Mouse (Mus musculus) left cerebral cortex, adult 8-10 months (tissue): ENCODE measurements around the gene Tifa. TPM values are rescaled to one million over a fixed set of nuclear protein-coding genes. Genes with fewer than 3 reads are reported as not detected.

Experiments used
- DNase-seq, 2 experiments: peaks; one replicate each; pipeline ENCODE4 v3.0.0; 2022; ENCODE audit warnings: low spot score in 2 of 2
- total RNA-seq, 4 experiments: library from RNA; stranded (reverse); gene quantifications; 2 replicates each; pipeline ENCODE4 v1.2.4; 2022

Tifa gene
- total RNA-seq, 4 experiments from 2014 or later = 5.6 to 10.1 (median 8.5) TPM

DNA sequence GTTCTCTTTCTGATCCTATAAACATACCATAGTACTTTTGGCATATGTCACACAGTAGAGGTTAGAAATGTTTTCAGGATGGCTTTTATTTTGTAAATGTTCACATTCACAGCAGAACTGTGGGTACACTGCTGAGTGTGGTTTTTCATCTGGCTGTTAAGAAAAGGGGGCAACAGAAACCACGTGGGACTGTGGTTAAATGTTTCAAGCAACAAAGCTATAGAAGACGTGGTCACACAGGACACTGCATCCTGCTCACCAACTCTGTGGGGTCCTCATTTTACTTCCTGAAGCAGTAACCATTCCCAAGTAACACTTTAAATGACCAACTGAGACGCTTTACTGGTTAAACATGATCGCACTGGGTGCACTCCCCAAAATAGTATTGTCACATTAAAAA, 72.9 kb downstream of the Tifa start:
- no peak for DNase-seq

DNA sequence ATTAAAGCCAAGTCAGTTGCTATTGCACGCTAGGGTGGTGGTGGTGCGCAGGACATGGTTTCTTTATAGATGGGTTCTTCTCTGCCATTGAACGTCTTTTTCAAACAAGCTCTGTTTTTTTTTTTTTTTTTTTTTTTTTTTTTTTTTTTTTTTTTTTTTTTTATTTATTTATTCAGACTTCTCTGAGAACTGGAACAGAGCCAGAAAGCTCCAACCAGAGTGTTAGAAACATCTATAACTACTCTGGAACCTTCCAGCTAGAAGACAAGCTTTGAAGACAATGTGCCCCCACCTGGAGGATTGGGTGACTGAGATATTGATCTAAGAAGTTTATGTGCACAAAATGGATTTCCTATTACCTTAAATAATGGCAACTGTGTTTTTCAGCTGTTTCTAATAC, 74.0 kb downstream of the Tifa start:
- DNase-seq = no peak

DNA sequence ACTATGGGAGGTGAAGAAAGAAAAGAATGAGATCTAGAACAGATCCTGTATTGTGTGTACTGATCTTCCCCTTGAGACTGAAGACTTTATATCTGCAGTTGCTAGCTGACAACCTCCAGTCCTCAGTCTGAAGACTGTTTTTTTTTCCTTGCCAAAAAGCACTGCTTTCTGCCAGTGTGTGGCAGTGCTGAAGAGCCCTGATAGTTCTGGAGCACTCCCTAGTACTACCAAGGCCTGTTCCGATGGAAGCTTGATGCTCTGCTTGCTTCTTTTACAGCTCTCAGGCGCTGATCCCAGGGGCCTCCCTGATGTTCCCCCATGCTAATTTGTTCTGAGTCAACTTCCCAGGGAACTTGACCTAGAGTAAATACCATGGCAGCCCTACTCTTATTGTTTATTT, 74.6 kb downstream of the Tifa start:
- DNase-seq = no peak

DNA sequence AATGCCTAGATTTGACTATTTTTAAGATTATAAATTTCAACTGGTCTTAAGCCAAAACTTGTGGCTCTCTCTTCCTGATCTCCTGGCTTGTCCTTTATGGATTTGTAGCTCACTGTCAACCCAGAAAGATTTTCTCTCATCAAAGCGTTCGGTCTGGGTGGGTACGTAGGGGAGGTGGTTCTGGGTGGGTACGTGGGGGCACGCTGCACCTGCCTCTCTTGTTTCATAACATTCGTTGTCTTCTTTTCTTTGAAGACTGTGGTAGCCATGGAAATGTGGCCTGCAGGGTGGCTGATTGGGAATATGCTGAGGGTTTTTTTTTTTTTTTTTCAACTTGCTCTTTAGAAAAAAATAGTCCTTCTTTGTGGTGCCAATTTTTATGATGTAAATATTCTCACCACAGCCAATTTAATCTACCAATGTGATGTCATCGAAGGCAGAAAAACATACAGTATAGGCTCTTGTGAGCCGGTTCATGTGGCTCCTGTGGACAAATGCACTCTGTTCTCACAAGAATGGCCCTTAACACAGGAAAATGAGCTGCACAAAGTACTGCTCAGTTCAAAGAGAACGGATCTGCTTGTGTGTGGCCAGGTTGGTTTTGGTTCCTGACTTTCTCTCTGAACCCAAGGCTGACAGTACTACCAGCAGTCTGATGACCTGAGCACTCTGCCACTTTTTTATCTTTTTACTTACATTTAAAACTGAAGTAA, 78.6 kb downstream of the Tifa start:
- DNase-seq = no peak

DNA sequence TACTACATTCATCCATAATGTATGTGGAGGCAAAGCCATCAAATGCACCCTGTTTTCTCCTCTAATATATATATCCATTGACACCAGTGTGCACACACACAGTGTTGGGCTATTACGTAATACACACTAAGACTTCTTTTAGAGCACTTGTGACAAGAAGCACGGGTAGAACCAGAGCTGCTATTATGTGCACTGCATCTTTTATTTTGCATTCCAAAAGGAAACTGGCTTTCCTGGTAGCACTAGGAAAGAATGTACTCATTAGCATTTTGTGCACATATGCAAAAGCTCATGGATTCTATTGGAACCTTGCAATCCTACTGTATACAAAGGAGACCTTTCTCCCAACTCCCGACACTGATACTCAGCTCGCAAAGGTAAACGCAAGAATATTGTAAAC, 79.3 kb downstream of the Tifa start:
- DNase-seq = no peak

DNA sequence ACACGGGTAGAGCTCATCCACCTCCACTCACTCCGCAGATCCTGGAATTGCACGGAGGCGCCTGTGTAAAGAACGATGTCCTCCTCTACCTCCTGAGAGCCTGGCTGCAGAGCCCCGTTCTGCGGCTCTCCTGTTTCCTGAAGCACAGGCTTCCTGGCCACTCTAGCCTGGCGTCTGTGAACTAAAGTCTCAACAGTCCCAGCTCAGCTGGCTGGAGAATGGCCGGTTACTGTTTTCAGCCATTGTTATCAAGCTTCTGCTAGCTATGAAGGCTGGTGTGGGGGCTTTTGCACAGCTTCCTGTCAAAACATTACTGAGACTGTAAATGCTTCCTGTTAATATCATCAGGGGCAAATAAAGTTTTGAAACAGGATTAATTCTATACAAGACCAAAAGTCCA, 82.0 kb downstream of the Tifa start:
- DNase-seq = no peak

DNA sequence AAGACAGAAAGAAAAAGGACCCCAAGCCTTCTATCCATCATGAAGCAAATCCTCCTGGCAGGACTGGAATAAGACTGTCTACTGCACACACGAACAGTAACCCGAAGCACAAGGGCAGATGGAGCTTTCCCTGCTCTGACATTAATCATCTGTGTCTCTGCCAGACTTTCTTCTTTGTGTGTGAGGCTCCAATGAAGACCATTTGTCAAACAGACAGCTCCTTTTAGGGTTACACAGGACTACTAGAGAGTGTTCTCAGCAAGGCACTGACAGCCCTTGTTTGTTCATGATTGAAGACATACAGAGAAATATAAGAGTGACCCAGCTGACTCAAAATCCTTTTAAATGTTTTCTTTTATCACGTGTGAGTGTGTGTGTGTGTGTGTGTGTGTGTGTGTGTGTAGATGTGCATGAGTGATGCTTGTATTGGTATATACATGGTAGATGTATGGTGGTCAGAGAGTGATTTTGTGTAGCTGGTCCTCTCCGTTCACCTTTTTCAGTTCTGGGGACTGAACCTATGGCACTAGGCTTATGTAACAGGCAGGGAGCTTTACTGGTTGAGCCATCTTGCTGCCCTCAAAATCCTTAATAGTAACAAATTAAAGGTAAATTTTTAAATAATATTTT, 84.8 kb downstream of the Tifa start:
- DNase-seq = no peak

DNA sequence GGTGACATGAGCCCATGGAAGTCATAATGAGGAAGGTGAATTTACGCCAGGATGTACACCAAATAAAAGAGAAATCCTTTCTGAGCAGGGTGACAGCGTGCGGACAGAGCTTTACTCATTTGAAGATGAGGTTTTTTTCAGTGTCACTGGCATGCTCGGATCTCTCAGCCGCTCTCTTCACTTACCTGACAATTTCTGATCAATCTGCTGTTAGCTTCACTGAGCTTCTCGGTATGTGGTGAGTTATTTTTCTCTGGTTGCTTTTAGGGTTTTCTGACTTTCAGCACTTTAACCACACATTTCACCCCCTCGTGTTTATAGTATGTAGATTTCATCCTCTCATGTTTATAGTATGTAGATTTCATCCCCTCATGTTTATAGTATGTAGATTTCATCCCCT, 85.5 kb downstream of the Tifa start:
- no peak for DNase-seq

DNA sequence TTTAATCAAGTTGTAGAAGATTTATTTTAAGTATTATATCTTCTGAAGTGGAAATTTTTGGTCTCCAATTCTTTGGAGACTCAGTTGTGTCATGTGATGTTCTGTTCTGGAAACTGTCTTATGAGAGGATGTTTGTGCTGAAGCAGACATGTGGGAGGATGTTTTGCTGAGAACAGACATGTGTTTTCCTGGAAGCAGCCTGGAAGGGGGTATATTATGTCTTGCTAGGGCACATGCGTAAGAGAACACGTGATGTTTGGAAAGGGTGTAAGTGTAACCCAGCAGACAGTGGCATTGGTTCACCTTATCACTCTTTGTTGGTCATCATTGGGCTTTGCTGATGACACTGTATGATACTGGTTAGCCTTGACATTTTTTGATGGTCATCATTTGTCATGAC, 85.9 kb downstream of the Tifa start:
- DNase-seq = no peak

DNA sequence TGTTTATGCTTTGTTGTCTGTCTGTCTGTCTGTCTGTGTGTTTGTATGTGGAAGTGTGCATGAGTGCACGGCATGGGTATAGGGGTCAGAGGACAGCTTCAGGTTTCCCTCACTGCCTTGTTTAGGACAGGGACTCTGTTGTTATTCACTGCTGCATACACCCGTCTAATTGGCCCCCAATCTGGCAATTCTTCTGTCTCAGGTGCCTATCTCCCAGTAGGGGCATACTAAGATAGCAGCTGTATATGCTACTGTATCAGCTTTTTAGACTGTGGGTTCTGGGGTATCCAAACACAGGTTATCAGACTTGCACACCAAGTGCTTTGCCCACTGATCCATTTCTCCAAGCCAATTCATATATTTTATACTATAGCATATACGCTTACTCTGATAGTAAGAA, 90.4 kb downstream of the Tifa start:
- no peak for DNase-seq

DNA sequence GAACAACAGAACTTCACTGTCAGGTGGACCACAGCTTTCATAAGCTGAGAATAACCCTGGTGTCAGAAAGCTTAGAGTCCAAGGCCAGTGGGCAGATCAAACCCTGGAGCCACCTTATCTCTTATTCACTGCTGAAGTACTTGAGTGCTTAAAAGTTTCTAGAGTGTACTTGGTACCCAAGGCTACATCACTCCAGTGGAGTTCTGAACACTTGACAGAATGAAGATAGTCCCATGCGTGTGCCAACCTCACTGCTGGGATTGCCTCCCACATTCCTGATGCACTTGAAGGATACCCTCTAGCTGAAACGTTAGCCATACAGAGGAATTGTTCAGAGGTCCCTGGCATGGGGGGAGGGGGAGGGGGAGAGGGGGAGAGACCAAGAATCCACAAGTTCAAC, 92.1 kb downstream of the Tifa start:
- no peak for DNase-seq

Other genes starting within 250 kb of the Tifa start
- gene Larp7, start 236.5 kb upstream of the Tifa start, total RNA-seq = 10 to 100 TPM; 16.2 to 20.6 (median 18.0) TPM
- gene Zgrf1, start 236.3 kb upstream of the Tifa start, total RNA-seq = 1 to 10 TPM; 2.7 to 4.1 (median 3.3) TPM
- gene Neurog2, start 156.7 kb upstream of the Tifa start, total RNA-seq = under 1 TPM in 3 of 4 experiments, not detected in 1; 0.25 to 0.33 (median 0.32) TPM
- 1 to 10 TPM; 5.9 to 8.1 (median 7.3) TPM for gene Alpk1, start 9.3 kb upstream of the Tifa start, total RNA-seq
- gene Ap1ar, start 47.7 kb downstream of the Tifa start, total RNA-seq = 10 to 100 TPM; 77.7 to 88.8 (median 82.2) TPM
- gene Fam241a, start 106.5 kb downstream of the Tifa start, total RNA-seq = 1 to 10 TPM; 3.3 to 3.9 (median 3.7) TPM